Mouse (Mus musculus) gastrocnemius, adult 18-20 months (tissue): ENCODE measurements around the gene Olfr463. TPM values are rescaled to one million over a fixed set of nuclear protein-coding genes. Genes with fewer than 3 reads are reported as not detected.

Experiments
- DNase-seq: peaks from one replicate; pipeline ENCODE4 v3.0.0; 2021; ENCODE audit warnings: low spot score
- total RNA-seq, 2 experiments: library from RNA; stranded (reverse); gene quantifications; 2 replicates each; pipeline ENCODE4 v1.2.3; 2021

The Olfr463 gene
- total RNA-seq, 2 experiments from 2014 or later: not detected

- DNase-seq: no peak
Measured at GRCm38 (mm10) chr11:87847884-87848283, 49.3 kb downstream of the Olfr463 start.

GRCm38 (mm10) chr11:87846968-87847600 is 50.1 kb downstream of the Olfr463 start:
- DNase-seq: no peak

Other genes starting within 250 kb of the Olfr463 start
- gene Rnf43, start 234.7 kb downstream of the Olfr463 start, total RNA-seq: 1 to 10 TPM in 1 of 2 experiments, under 1 TPM in 1; 0.69 to 1.1 TPM
- gene Supt4a, start 159.8 kb downstream of the Olfr463 start, total RNA-seq: 10 to 100 TPM; 33.5 to 36.3 TPM
- gene Tspoap1, start 136.8 kb downstream of the Olfr463 start, total RNA-seq: not detected
- not detected for gene Mpo, start 103.8 kb downstream of the Olfr463 start, total RNA-seq
- gene Lpo, start 69.1 kb downstream of the Olfr463 start, total RNA-seq: not detected
- gene Mks1, start 44.2 kb downstream of the Olfr463 start, total RNA-seq: 1 to 10 TPM; 1.6 to 1.8 TPM
- gene Epx, start 21.9 kb downstream of the Olfr463 start, total RNA-seq: not detected
- gene Olfr462, start 5.1 kb downstream of the Olfr463 start, total RNA-seq: not detected
- not detected for gene Olfr464, start 23.6 kb upstream of the Olfr463 start, total RNA-seq
- 100 to 1,000 TPM; 192 to 239 TPM for gene Dynll2, start 90.1 kb upstream of the Olfr463 start, total RNA-seq
- gene Srsf1, start 150.0 kb upstream of the Olfr463 start, total RNA-seq: 10 to 100 TPM; 53.7 to 75.2 TPM
- gene Vezf1, start 170.9 kb upstream of the Olfr463 start, total RNA-seq: 10 to 100 TPM; 84.6 to 89.9 TPM
- gene Cuedc1, start 200.7 kb upstream of the Olfr463 start, total RNA-seq: 100 to 1,000 TPM in 1 of 2 experiments, 10 to 100 TPM in 1; 95.6 to 121 TPM